32 mouse cellular contexts compared by ENCODE assay signal in genomic region chr2:170194845-170195244, GRCm38 (mm10). TPM values are rescaled to one million over a fixed set of nuclear protein-coding genes. Genes with fewer than 3 reads are reported as not detected.
A peak's percentile ranks its signal among the peaks of the same experiment; 100 is the strongest.
DNase-seq lines count a peak whose midpoint lies in the region; ATAC-seq and TF ChIP-seq lines count a peak whose summit lies in the region.
"Had no signal": no experiment of that assay in that cellular context is flagged by ENCODE, and none has a peak within 500 bp of the region (broad histone marks: within the 10 kb centered on the region; RNA-seq: fewer than 3 reads in every experiment).

No protein-coding gene starts in this region.

- no peak for TF ChIP-seq POLR2A in bone marrow, adult 2 months (IDR thresholded peaks at IDR 0.05; ENCODE audit: borderline replicate concordance, control insufficient read depth, low read depth, low read length)

- TF ChIP-seq CTCF in bone marrow, adult 2 months (IDR thresholded peaks at IDR 0.05; ENCODE audit: control insufficient read depth, insufficient read depth, low read length) = no peak

- no peak for DNase-seq in midbrain, embryonic 10.5 days (ENCODE audit: low spot score)
- DNase-seq in midbrain, embryonic 14.5 days = no peak
- no peak for DNase-seq in ES-E14 (ENCODE audit: low read depth, low spot score)
- DNase-seq in heart, postnatal 36 days = no peak
- DNase-seq in thymus, postnatal 25 days = no peak
- DNase-seq: adrenal gland, postnatal 10 days; adrenal gland, postnatal 36 days; B cell, adult 2 months; cerebellum, adult 11-12 months; cerebellum, adult 8-10 months; cerebellum, postnatal 10 days; cerebellum, postnatal 36 days; embryo, embryonic 11 days; gastrocnemius, adult 2 months; gastrocnemius, postnatal 14 days; heart, adult 18-20 months; heart, postnatal 10 days; heart, postnatal 4 days; kidney, adult 18-20 months had no signal

- H3K36me3 ChIP-seq in midbrain, embryonic 10.5 days = no peaks in the 10 kb centered on the region
- H3K36me3 ChIP-seq in midbrain, embryonic 14.5 days (ENCODE audit: control insufficient read depth, insufficient read depth, low read length) = no peaks in the 10 kb centered on the region
- H3K36me3 ChIP-seq in ES-E14 (ENCODE audit: control insufficient read depth, insufficient read depth, low read length, poor library complexity, severe bottlenecking) = no peaks in the 10 kb centered on the region
- H3K36me3 ChIP-seq: embryonic facial prominence, embryonic 10.5 days; embryonic facial prominence, embryonic 13.5 days; heart, embryonic 12.5 days; heart, embryonic 15.5 days had no signal

- H3K4me1 ChIP-seq in midbrain, embryonic 10.5 days = peaks cover 24% of the 10 kb centered on the region
- H3K4me1 ChIP-seq in midbrain, embryonic 14.5 days (ENCODE audit: control insufficient read depth, insufficient read depth, low read length) = peaks cover 16% of the 10 kb centered on the region
- peaks cover 17 to 30% of the 10 kb centered on the region in 2 experiments for H3K4me1 ChIP-seq in ES-E14 (ENCODE audit: control insufficient read depth in 2 of 2, insufficient read depth in 2 of 2, low read length in 2 of 2, poor library complexity in 1 of 2)
- peaks cover 2% of the 10 kb centered on the region; the same call in 1 of the 2 replicates for H3K4me1 ChIP-seq in bone marrow, adult 2 months (ENCODE audit: control insufficient read depth, insufficient read depth, low read length)

- WGBS in midbrain, embryonic 10.5 days = 95% methylated on average over 12 of the region's 12 CpGs
- WGBS in midbrain, embryonic 14.5 days = 95% methylated on average over 12 of the region's 12 CpGs
- WGBS in bone marrow, adult 2 months = 87% methylated on average over 12 of the region's 12 CpGs

- no peak overlapping the region for H3K4me3 ChIP-seq in midbrain, embryonic 10.5 days
- no peak overlapping the region for H3K4me3 ChIP-seq in midbrain, embryonic 14.5 days (replicated peaks; ENCODE audit: low read depth, low read length)
- peak overlapping the region; percentile 5 to 35; a peak in 3 of 4 replicates for H3K4me3 ChIP-seq in ES-E14 (ENCODE audit: insufficient read depth in 1 of 2, low read depth in 1 of 2, low read length in 2 of 2, poor library complexity in 1 of 2, severe bottlenecking in 1 of 2)
- no peak overlapping the region for H3K4me3 ChIP-seq in bone marrow, adult 2 months (replicated peaks; ENCODE audit: control insufficient read depth, low read depth, low read length)
- H3K4me3 ChIP-seq: embryonic facial prominence, embryonic 10.5 days; embryonic facial prominence, embryonic 13.5 days; erythroblast, embryonic 14.5 days; forebrain, embryonic 13.5 days; gastrocnemius, adult 2 months; heart, embryonic 12.5 days; heart, embryonic 15.5 days had no signal

- H3K4me2 ChIP-seq in midbrain, embryonic 14.5 days (ENCODE audit: low read length) = no peak overlapping the region
- H3K4me2 ChIP-seq: embryonic facial prominence, embryonic 13.5 days; forebrain, embryonic 13.5 days; heart, embryonic 12.5 days; heart, embryonic 15.5 days; hindbrain, embryonic 14.5 days had no signal

- H3K9me3 ChIP-seq in midbrain, embryonic 10.5 days (replicated peaks) = 0 out of 2 replicates have a peak, but pooled peaks cover 4% of the 10 kb centered on the region
- no peaks in the 10 kb centered on the region for H3K9me3 ChIP-seq in midbrain, embryonic 14.5 days (ENCODE audit: control insufficient read depth, low read length)
- no peaks in the 10 kb centered on the region for H3K9me3 ChIP-seq in ES-E14 (ENCODE audit: control insufficient read depth, insufficient read depth, low read depth, low read length)
- H3K9me3 ChIP-seq: embryonic facial prominence, embryonic 10.5 days; embryonic facial prominence, embryonic 13.5 days; forebrain, embryonic 13.5 days; heart, embryonic 12.5 days; heart, embryonic 15.5 days had no signal

- 0 out of 2 replicates have a peak overlapping the region, but pooled peaks have one; percentile 49 for H3K27ac ChIP-seq in midbrain, embryonic 10.5 days (replicated peaks)
- no peak overlapping the region for H3K27ac ChIP-seq in midbrain, embryonic 14.5 days (replicated peaks; ENCODE audit: low read depth, low read length)
- H3K27ac ChIP-seq in ES-E14 (ENCODE audit: insufficient read depth, low read depth, low read length, poor library complexity, severe bottlenecking) = peak overlapping the region; percentile 63
- peak overlapping the region; percentile 20; the same call in 1 of the 2 replicates for H3K27ac ChIP-seq in bone marrow, adult 2 months (ENCODE audit: control insufficient read depth, insufficient read depth, low read depth, low read length, poor library complexity)
- H3K27ac ChIP-seq: embryonic facial prominence, embryonic 10.5 days; embryonic facial prominence, embryonic 13.5 days; gastrocnemius, adult 2 months; heart, embryonic 15.5 days; hindbrain, embryonic 14.5 days; hindbrain, postnatal 0 days had no signal

- in situ Hi-C loops in ES-E14 (cut with MboI; ENCODE audit: low sequenced_read_pairs in 2 of 2, unreplicated experiment in 2 of 2) = no loop called here

- no peak for ATAC-seq in midbrain, embryonic 14.5 days (ENCODE audit: low FRiP score, low TSS enrichment)
- ATAC-seq: forebrain, embryonic 13.5 days; forebrain, embryonic 16.5 days; hindbrain, postnatal 0 days; inflammation-experienced regulatory T-cells, adult 6 months; intestine, embryonic 16.5 days had no signal

- intact Hi-C loops in heart, postnatal 36 days (cut with DNase I) = no loop called here

- peaks cover 11% of the 10 kb centered on the region; the same call in 1 of the 2 replicates for H3K27me3 ChIP-seq in midbrain, embryonic 10.5 days (ENCODE audit: low read depth, poor library complexity, severe bottlenecking)
- H3K27me3 ChIP-seq in midbrain, embryonic 14.5 days (ENCODE audit: control insufficient read depth, insufficient read depth, low read length) = no peaks in the 10 kb centered on the region
- H3K27me3 ChIP-seq: CH12.LX; embryonic facial prominence, embryonic 13.5 days; forebrain, embryonic 13.5 days; heart, embryonic 12.5 days; heart, embryonic 15.5 days had no signal

- H3K9ac ChIP-seq in midbrain, embryonic 14.5 days (replicated peaks; ENCODE audit: low read length) = no peak overlapping the region
- H3K9ac ChIP-seq in ES-E14 (ENCODE audit: insufficient read depth, low read depth, low read length, poor library complexity, severe bottlenecking) = peak overlapping the region; percentile 8; the same call in 1 of the 2 replicates
- H3K9ac ChIP-seq: embryonic facial prominence, embryonic 13.5 days; forebrain, embryonic 13.5 days; heart, embryonic 12.5 days; heart, embryonic 15.5 days; hindbrain, embryonic 14.5 days had no signal

TF ChIP-seq in ES-E14, 5 proteins besides CTCF, POLR2A, EP300 and RAD21:
- TF ChIP-seq MAFK (IDR thresholded peaks at IDR 0.05; ENCODE audit: insufficient read depth, low read depth, low read length) (no peak), HCFC1 (IDR thresholded peaks at IDR 0.05; ENCODE audit: borderline replicate concordance, insufficient read depth, low read length) (no peak), CHD2 (IDR thresholded peaks at IDR 0.05; ENCODE audit: low read depth, low read length) (no peak), ZNF384 (IDR thresholded peaks at IDR 0.05; ENCODE audit: low read depth, low read length) (no peak), ZC3H11A (IDR thresholded peaks at IDR 0.05; ENCODE audit: borderline replicate concordance, low read depth, low read length) (no peak)
TF ChIP-seq in ES-E14: peak in this region for 0.

RNA-seq across cellular contexts. Expression of gene Zfp217, which starts 46.9 kb away (rescaled TPM):
- polyA plus RNA-seq in midbrain, embryonic 10.5 days (2016; fragmentation: Nextera tagmentation; extraction: Ambion mirVana) = 2.8 and 2.9 TPM in 2 replicates
- 1.8 TPM in 2 replicates for polyA plus RNA-seq in midbrain, embryonic 14.5 days (2014; fragmentation: Nextera tagmentation; extraction: Ambion mirVana)
- 23.2 and 28.4 TPM in 2 replicates for total RNA-seq in ES-E14 (2012; rRNA removed)
- 10.1 and 23.7 TPM in 2 replicates for polyA plus RNA-seq in bone marrow, adult 2 months (2011; ENCODE audit: insufficient read depth, insufficient read length, low replicate concordance, missing spikeins)
- 10 to 100 TPM; 11.2 to 13.0 TPM for total RNA-seq in heart, postnatal 36 days (2021)

Comparison
In these comparisons a context has a peak if more than half of its experiments do, and no peak if none do; other contexts are left out.
1. H3K4me3 ChIP-seq: peak in ES-E14 (2 of 2); none in midbrain, embryonic 10.5 days (single experiment), midbrain, embryonic 14.5 days (single experiment) and bone marrow, adult 2 months (single experiment).